Mouse (Mus musculus): ENCODE measurements around the gene Bcl6b.

Bcl6b gene

GRCm38 (mm10) chr11:70233016-70233415 lies 3.4 kb upstream of the Bcl6b start:
- no peak for DNase-seq (ENCODE audit: low spot score)

GRCm38 (mm10) chr11:70232546-70232945 lies 2.9 kb upstream of the Bcl6b start:
- peak; percentile 74 for DNase-seq (ENCODE audit: low spot score)

GRCm38 (mm10) chr11:70230239-70230727 lies 685 bp upstream of the Bcl6b start:
- peak; percentile 72 for DNase-seq (ENCODE audit: low spot score)

GRCm38 (mm10) chr11:70228828-70229227 lies 770 bp downstream of the Bcl6b start:
- no peak for DNase-seq (ENCODE audit: low spot score)

GRCm38 (mm10) chr11:70227661-70228245 lies 1.8 kb downstream of the Bcl6b start:
- DNase-seq (ENCODE audit: low spot score), result no peak

GRCm38 (mm10) chr11:70227126-70227525 lies 2.5 kb downstream of the Bcl6b start:
- DNase-seq (ENCODE audit: low spot score), result no peak

- DNase-seq (ENCODE audit: low spot score), result no peak
These were observed 3.1 kb downstream of the Bcl6b start for GRCm38 (mm10) chr11:70226602-70226890.

GRCm38 (mm10) chr11:70225798-70226601 lies 3.6 kb downstream of the Bcl6b start:
- no peak for DNase-seq (ENCODE audit: low spot score)

GRCm38 (mm10) chr11:70223724-70224123 lies 5.9 kb downstream of the Bcl6b start:
- no peak for DNase-seq (ENCODE audit: low spot score)

GRCm38 (mm10) chr11:70221603-70222500 lies 7.7 kb downstream of the Bcl6b start:
- DNase-seq (ENCODE audit: low spot score), result no peak

- peak; percentile 63 for DNase-seq (ENCODE audit: low spot score)
These were observed 8.6 kb downstream of the Bcl6b start, which contains the start of gene Slc16a13 for GRCm38 (mm10) chr11:70220731-70221602. Slc16a13 (minus strand) TSS chr11:70221064.

- no peak for DNase-seq (ENCODE audit: low spot score)
These were observed 9.3 kb downstream of the Bcl6b start for GRCm38 (mm10) chr11:70220323-70220722.

GRCm38 (mm10) chr11:70219873-70220272 lies 9.7 kb downstream of the Bcl6b start:
- DNase-seq (ENCODE audit: low spot score), result no peak

GRCm38 (mm10) chr11:70218741-70219470 lies 10.7 kb downstream of the Bcl6b start:
- DNase-seq (ENCODE audit: low spot score), result no peak

- no peak for DNase-seq (ENCODE audit: low spot score)
These were observed 11.6 kb downstream of the Bcl6b start for GRCm38 (mm10) chr11:70218039-70218438.

GRCm38 (mm10) chr11:70216103-70216502 lies 13.5 kb downstream of the Bcl6b start:
- DNase-seq (ENCODE audit: low spot score), result no peak

- DNase-seq (ENCODE audit: low spot score), result no peak
These were observed 14.3 kb downstream of the Bcl6b start for GRCm38 (mm10) chr11:70215301-70215700.

- no peak for DNase-seq (ENCODE audit: low spot score)
These were observed 14.8 kb downstream of the Bcl6b start for GRCm38 (mm10) chr11:70214856-70215209.

- DNase-seq (ENCODE audit: low spot score), result no peak
These were observed 15.3 kb downstream of the Bcl6b start for GRCm38 (mm10) chr11:70214191-70214855.

GRCm38 (mm10) chr11:70213736-70214135 lies 15.9 kb downstream of the Bcl6b start:
- DNase-seq (ENCODE audit: low spot score), result no peak
